Mouse (Mus musculus) CH12.LX (cell line): ENCODE results near the gene Zbtb44. TPM values are rescaled to one million over a fixed set of nuclear protein-coding genes. Genes with fewer than 3 reads are reported as not detected.

ENCODE experiments used
- DNase-seq: peaks from one replicate; pipeline ENCODE4 v3.0.0-alpha.2; 2013; ENCODE audit errors: extremely low read depth
- H3K27ac ChIP-seq: 2 replicates; pipeline ENCODE4 v1.5.1; 2012; ENCODE audit warnings: low read depth, mild to moderate bottlenecking, control low read depth, moderate library complexity; ENCODE audit not compliant: insufficient read depth
- H3K27me3 ChIP-seq: replicated peaks from 2 replicates; pipeline ENCODE3; 2012; ENCODE audit warnings: inconsistent platforms
- H3K36me3 ChIP-seq, 2 experiments: replicated peaks in 1 of 2; 2 replicates each; pipeline versions ENCODE3 to v1.6.1; 2012; ENCODE audit warnings: inconsistent platforms in 1 of 2, low read length in 1 of 2, mild to moderate bottlenecking in 1 of 2, mixed read lengths in 1 of 2, moderate library complexity in 1 of 2; ENCODE audit not compliant: control insufficient read depth in 1 of 2, insufficient read depth in 1 of 2
- H3K4me1 ChIP-seq, 2 experiments: 2 replicates each; pipeline ENCODE4 v1.6.1; 2012; ENCODE audit warnings: inconsistent platforms in 1 of 2, moderate library complexity in 1 of 2; ENCODE audit not compliant: insufficient read depth in 2 of 2, control insufficient read depth in 1 of 2
- H3K4me2 ChIP-seq: 2 replicates; pipeline ENCODE4 v1.6.1; 2012; ENCODE audit warnings: low read depth, mild to moderate bottlenecking, control low read depth; ENCODE audit not compliant: poor library complexity, insufficient read depth, severe bottlenecking
- H3K4me3 ChIP-seq, 3 experiments: fragments of 150-350 bp in 1 of 3; sonication (generic) in 1 of 3; replicated peaks in 1 of 3; 2 replicates each; pipeline versions ENCODE3 to v1.5.1; 2011 to 2012; ENCODE audit warnings: low read depth in 2 of 3, low read length in 2 of 3, mild to moderate bottlenecking in 2 of 3, moderate library complexity in 2 of 3, control low read depth in 1 of 3, improper control_type of control experiment in 1 of 3, inconsistent platforms in 1 of 3, mixed read lengths in 1 of 3; ENCODE audit not compliant: poor library complexity in 1 of 3
- H3K79me2 ChIP-seq: replicated peaks from 2 replicates; pipeline ENCODE4 v1.6.1; 2012; ENCODE audit warnings: mild to moderate bottlenecking, moderate library complexity; ENCODE audit not compliant: control insufficient read depth, poor library complexity, insufficient read depth, severe bottlenecking; ENCODE audit errors: extremely low read depth
- H3K9ac ChIP-seq: 2 replicates; pipeline ENCODE4 v1.6.1; 2012; ENCODE audit warnings: low read depth, mild to moderate bottlenecking, control low read depth, moderate library complexity; ENCODE audit not compliant: insufficient read depth
- H3K9me3 ChIP-seq: replicated peaks from 2 replicates; pipeline ENCODE3; 2012; ENCODE audit warnings: low read length, inconsistent platforms, mixed read lengths
- BHLHE40 ChIP-seq: IDR thresholded peaks from 2 replicates; pipeline ENCODE4 v1.6.1; 2011; ENCODE audit warnings: mild to moderate bottlenecking, low read depth, low read length, improper control_type of control experiment
- CHD2 ChIP-seq: IDR thresholded peaks from 2 replicates; pipeline ENCODE4 v1.6.1; 2011; ENCODE audit warnings: low read length, improper control_type of control experiment
- CTCF ChIP-seq, 2 experiments: IDR thresholded peaks in 1 of 2; conservative IDR thresholded peaks in 1 of 2; 2 replicates each; pipeline ENCODE4 v1.5.1; 2011 to 2012; ENCODE audit warnings: low read depth in 2 of 2, low read length in 2 of 2, improper control_type of control experiment in 1 of 2, inconsistent platforms in 1 of 2, mild to moderate bottlenecking in 1 of 2, moderate library complexity in 1 of 2
- ELF1 ChIP-seq: IDR thresholded peaks from 2 replicates; pipeline ENCODE4 v1.6.1; 2014; ENCODE audit warnings: low read depth, mild to moderate bottlenecking, inconsistent platforms, low read length, improper control_type of control experiment
- GABPA ChIP-seq: IDR thresholded peaks from 2 replicates; pipeline ENCODE4 v1.6.1; 2012; ENCODE audit warnings: low read depth, low read length, improper control_type of control experiment, inconsistent platforms; ENCODE audit not compliant: insufficient replicate concordance
- HCFC1 ChIP-seq: IDR thresholded peaks from 2 replicates; pipeline ENCODE4 v1.6.1; 2012; ENCODE audit warnings: low read depth, mild to moderate bottlenecking, inconsistent platforms, low read length, improper control_type of control experiment
- IRF4 ChIP-seq: IDR thresholded peaks from 2 replicates; pipeline ENCODE4 v1.6.1; 2014; ENCODE audit warnings: low read depth, mild to moderate bottlenecking, inconsistent platforms, low read length, improper control_type of control experiment
- JUN ChIP-seq: IDR thresholded peaks from 2 replicates; pipeline ENCODE4 v1.6.1; 2011; ENCODE audit warnings: low read depth, mild to moderate bottlenecking, low read length, improper control_type of control experiment, moderate library complexity; ENCODE audit not compliant: insufficient read depth
- JUND ChIP-seq: conservative IDR thresholded peaks from 2 replicates; pipeline ENCODE4 v1.6.1; 2011; ENCODE audit warnings: low read depth, low read length, improper control_type of control experiment
- KAT2A ChIP-seq: IDR thresholded peaks from 2 replicates; pipeline ENCODE4 v1.6.1; 2012; ENCODE audit warnings: low read length, improper control_type of control experiment, inconsistent platforms; ENCODE audit not compliant: insufficient replicate concordance
- MAFK ChIP-seq: IDR thresholded peaks from 2 replicates; pipeline ENCODE4 v1.6.1; 2011; ENCODE audit warnings: low read length, improper control_type of control experiment; ENCODE audit not compliant: insufficient replicate concordance
- MAZ ChIP-seq: IDR thresholded peaks from 2 replicates; pipeline ENCODE4 v1.6.1; 2012; ENCODE audit warnings: low read depth, mild to moderate bottlenecking, inconsistent platforms, low read length, improper control_type of control experiment, moderate library complexity
- MEF2A ChIP-seq: IDR thresholded peaks from 2 replicates; pipeline ENCODE4 v1.6.1; 2014; ENCODE audit warnings: low read depth, mild to moderate bottlenecking, inconsistent platforms, low read length, improper control_type of control experiment, borderline replicate concordance
- MXI1 ChIP-seq: IDR thresholded peaks from 2 replicates; pipeline ENCODE4 v1.6.1; 2011; ENCODE audit warnings: mild to moderate bottlenecking, low read depth, low read length, improper control_type of control experiment
- MYC ChIP-seq: IDR thresholded peaks from 2 replicates; pipeline ENCODE4 v1.6.1; 2011; ENCODE audit warnings: low read depth, mild to moderate bottlenecking, improper control_type of control experiment, low read length
- NELFE ChIP-seq: IDR thresholded peaks from 2 replicates; pipeline ENCODE4 v1.6.1; 2011; ENCODE audit warnings: low read depth, low read length, improper control_type of control experiment
- NRF1 ChIP-seq: IDR thresholded peaks from 2 replicates; pipeline ENCODE4 v1.6.1; 2014; ENCODE audit warnings: low read depth, mild to moderate bottlenecking, inconsistent platforms, low read length, improper control_type of control experiment, moderate library complexity
- RAD21 ChIP-seq: IDR thresholded peaks from 2 replicates; pipeline ENCODE4 v1.6.1; 2011; ENCODE audit warnings: low read depth, mild to moderate bottlenecking, low read length, improper control_type of control experiment, moderate library complexity
- RCOR1 ChIP-seq: conservative IDR thresholded peaks from 2 replicates; pipeline ENCODE4 v1.6.1; 2012; ENCODE audit warnings: low read depth, mild to moderate bottlenecking, inconsistent platforms, low read length, improper control_type of control experiment
- SIN3A ChIP-seq: IDR thresholded peaks from 2 replicates; pipeline ENCODE4 v1.6.1; 2012; ENCODE audit warnings: low read length, improper control_type of control experiment, inconsistent platforms
- TBP ChIP-seq: conservative IDR thresholded peaks from 2 replicates; pipeline ENCODE4 v1.6.1; 2011; ENCODE audit warnings: low read depth, low read length, improper control_type of control experiment
- USF1 ChIP-seq: IDR thresholded peaks from 2 replicates; pipeline ENCODE4 v1.6.1; 2014; ENCODE audit warnings: low read depth, mild to moderate bottlenecking, inconsistent platforms, low read length, improper control_type of control experiment
- ZC3H11A ChIP-seq: IDR thresholded peaks from 2 replicates; pipeline ENCODE4 v1.6.1; 2012; ENCODE audit warnings: low read depth, mild to moderate bottlenecking, inconsistent platforms, low read length, improper control_type of control experiment
- ZKSCAN1 ChIP-seq: IDR thresholded peaks from 2 replicates; pipeline ENCODE4 v1.6.1; 2012; ENCODE audit warnings: low read depth, inconsistent platforms, low read length, improper control_type of control experiment, borderline replicate concordance
- ZMIZ1 ChIP-seq: IDR thresholded peaks from 2 replicates; pipeline ENCODE4 v1.6.1; 2012; ENCODE audit warnings: low read depth, mild to moderate bottlenecking, inconsistent platforms, low read length, improper control_type of control experiment
- ZNF384 ChIP-seq: IDR thresholded peaks from 2 replicates; pipeline ENCODE4 v1.6.1; 2012; ENCODE audit warnings: low read depth, low read length, improper control_type of control experiment, inconsistent platforms
- dilution Hi-C: fragments of 300-500 bp; cut with MboI; formaldehyde crosslinking; loops from 2 replicates; pipeline ENCODE4 v1.14.3; 2020; ENCODE audit warnings: low sequenced_read_pairs; ENCODE audit not compliant: extremely low pct_unique_long_range_greater_than_20kb, extremely low pct_ligation_motif_present
- in situ Hi-C: fragments of 300-500 bp; cut with MboI; formaldehyde crosslinking; loops from 3 replicates; pipeline ENCODE4 v1.14.3; 2019; ENCODE audit warnings: low sequenced_read_pairs, low pct_ligation_motif_present, low pct_unique_long_range_greater_than_20kb, mixed read lengths
- polyA plus RNA-seq: library from polyadenylated mRNA; unstranded; fragments of >175 nt; gene quantifications from 2 replicates; pipeline ENCODE4 v1.2.1, GENCODE M21; 2012; ENCODE audit warnings: low read depth; ENCODE audit not compliant: insufficient read length
- total RNA-seq, 2 experiments: library from RNA; depleted of rRNA; stranded (reverse); fragments of 300-350 nt in 1 of 2; fragments of >200 nt in 1 of 2; gene quantifications; 2 replicates each; pipeline ENCODE4 v1.2.3; 2012 to 2014

Zbtb44 gene
- total and polyA plus RNA-seq, 3 experiments: 9.1 to 14.3 (median 14.0) TPM

DNA sequence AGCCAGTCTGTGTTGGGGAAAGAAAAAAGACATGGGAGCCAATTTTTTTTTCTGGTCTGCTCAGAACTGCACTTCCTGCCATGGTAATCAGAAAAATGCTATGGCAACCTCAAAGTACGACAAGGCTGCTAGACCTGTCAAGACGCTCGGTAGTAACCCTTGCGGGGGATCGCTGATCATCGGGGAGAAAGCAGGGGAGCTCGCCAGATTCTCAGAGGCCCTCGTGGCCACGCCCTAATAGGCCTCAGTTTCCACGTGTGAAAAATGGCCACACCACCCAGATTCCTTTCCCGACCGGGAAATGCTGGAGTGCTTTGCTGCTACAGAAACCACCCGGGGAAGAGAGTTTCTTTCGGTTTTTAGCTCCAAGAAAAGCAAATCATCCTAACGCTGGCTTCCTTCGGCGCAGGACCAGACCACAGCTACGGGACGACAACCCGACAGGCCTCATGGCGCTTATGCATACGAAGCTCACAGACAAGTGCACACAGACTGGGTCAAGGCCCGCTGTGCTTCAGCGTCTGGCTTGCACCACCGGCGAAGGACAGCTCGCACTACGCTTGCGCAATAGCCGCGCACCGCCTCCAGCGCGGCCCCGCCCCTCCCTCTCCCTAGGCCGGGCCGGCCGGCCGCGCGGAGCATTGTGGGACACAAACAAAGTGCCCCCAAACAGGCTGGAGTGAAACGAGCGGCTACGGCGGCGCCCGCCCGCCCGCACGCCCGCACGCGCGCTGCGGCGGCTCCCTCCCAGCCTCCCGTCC lies 513 bp upstream of the Zbtb44 start (continued):
- TF ChIP-seq TBP (peak; percentile 78), ZKSCAN1 (no peak), CHD2 (no peak), GABPA (no peak), ELF1 (no peak; the same call in 1 of the 2 replicates), JUND (no peak), MAZ (0 out of 2 replicates have a peak, but pooled peaks have one; percentile 33), RCOR1 (peak; percentile 50; the same call in 1 of the 2 replicates), MAFK (no peak), IRF4 (peak; percentile 21; the same call in 1 of the 2 replicates), RAD21 (no peak), MEF2A (0 out of 2 replicates have a peak, but pooled peaks have one; percentile 24), MXI1 (peak; percentile 48), KAT2A (no peak), ZMIZ1 (peak; percentile 72)

DNA sequence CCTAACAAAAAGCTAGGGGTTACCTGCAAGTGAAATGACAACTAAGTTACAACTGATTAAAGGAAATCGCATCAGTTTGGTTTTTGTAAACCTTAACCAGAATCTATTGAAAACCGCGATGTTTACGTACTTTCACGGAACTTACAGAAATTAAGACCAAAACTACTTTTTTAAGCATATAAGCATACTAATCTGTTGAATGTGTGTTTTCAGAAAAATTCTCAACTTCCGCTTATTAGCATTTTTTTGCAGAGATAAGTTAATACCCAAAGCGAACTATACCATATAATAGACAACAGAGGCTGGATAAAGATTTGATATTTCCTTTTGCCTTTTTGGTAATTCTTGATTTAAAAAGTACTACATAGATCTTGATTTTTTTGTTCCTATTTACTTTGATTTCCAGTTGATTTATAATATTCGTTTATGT lies 985 bp downstream of the Zbtb44 start:
- Histone ChIP-seq H3K27me3 (no peaks in the 10 kb centered on the region), H3K4me1 (peaks cover 7 to 21% of the 10 kb centered on the region in 2 experiments; a peak in 3 of 4 replicates), H3K4me2 (peak overlapping the region; percentile 5; the same call in 1 of the 2 replicates), H3K27ac (no peak overlapping the region), H3K79me2 (peaks cover 13% of the 10 kb centered on the region; the same call in 1 of the 2 replicates), H3K36me3 (peaks cover 0 to 10% of the 10 kb centered on the region in 2 experiments), H3K9ac (peak overlapping the region; percentile 73), H3K9me3 (no peaks in the 10 kb centered on the region), H3K4me3 (peak overlapping the region; percentile 86)
- DNase-seq: peak; percentile 2
- dilution Hi-C loops (no loop called here), in situ Hi-C loops (no loop called here)
- TF ChIP-seq MAFK (no peak), NELFE (no peak), IRF4 (no peak)

DNA sequence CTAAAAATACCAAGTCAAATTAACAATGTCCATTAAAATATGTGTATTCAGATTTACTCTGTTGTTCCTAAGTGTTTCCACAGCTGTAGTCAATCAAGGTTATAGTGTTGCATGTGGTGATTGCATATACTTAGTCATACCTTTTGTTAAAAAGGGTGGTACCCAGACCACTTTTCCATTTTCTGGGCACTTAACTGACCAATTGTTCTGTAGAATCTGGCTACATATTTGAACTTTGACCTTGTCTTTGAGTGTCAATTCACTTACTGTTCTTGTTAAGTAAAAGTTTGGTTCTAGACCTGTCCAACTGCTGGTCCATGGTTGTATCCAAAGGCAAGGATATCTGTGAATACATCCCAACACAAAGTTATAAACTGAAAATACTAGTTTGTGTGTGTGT lies 2.1 kb downstream of the Zbtb44 start:
- H3K4me2 ChIP-seq: no peak overlapping the region
- H3K36me3 ChIP-seq: peaks cover 0 to 13% of the 10 kb centered on the region in 2 experiments
- H3K9me3 ChIP-seq: no peaks in the 10 kb centered on the region
- dilution Hi-C loops: no loop called here
- DNase-seq: no peak
- peaks cover 7 to 21% of the 10 kb centered on the region in 2 experiments; a peak in 3 of 4 replicates for H3K4me1 ChIP-seq
- TF ChIP-seq KAT2A (no peak), MAFK (no peak), ZNF384 (no peak), MYC (no peak), NRF1 (no peak), NELFE (no peak), BHLHE40 (no peak), USF1 (no peak), JUN (no peak), CTCF (conservative IDR thresholded peaks at IDR 0.05 in 1 of 2, IDR thresholded peaks at IDR 0.05 in 1 of 2; ENCODE audit: low read depth in 2 of 2, low read length in 2 of 2) (no peak), ELF1 (no peak), RCOR1 (no peak), HCFC1 (no peak), SIN3A (no peak), ZMIZ1 (no peak), ZC3H11A (no peak), TBP (no peak)
- peaks cover 13% of the 10 kb centered on the region; the same call in 1 of the 2 replicates for H3K79me2 ChIP-seq
- no peak overlapping the region for H3K27ac ChIP-seq
- no peaks in the 10 kb centered on the region for H3K27me3 ChIP-seq
- in situ Hi-C loops: no loop called here
- no peak overlapping the region for H3K9ac ChIP-seq
- no peak overlapping the region for H3K4me3 ChIP-seq
